Mouse (Mus musculus) intestine, embryonic 15.5 days (tissue): ENCODE measurements around the gene 4930404N11Rik. TPM values are rescaled to one million over a fixed set of nuclear protein-coding genes. Genes with fewer than 3 reads are reported as not detected.

Experiments
- ATAC-seq: fragments of 200-750 bp; cut with Nextera tagmentation; 2 replicates; pipeline ENCODE4 v1.8.0; 2017; ENCODE audit warnings: moderate TSS enrichment, moderate library complexity
- H3K27ac ChIP-seq: fragments of 300-500 bp; sonication (generic); 2 replicates; pipeline ENCODE4 v1.5.1; 2015; ENCODE audit warnings: mild to moderate bottlenecking, inconsistent platforms
- H3K27me3 ChIP-seq: fragments of 300-500 bp; sonication (generic); replicated peaks from 2 replicates; pipeline ENCODE4 v1.6.1; 2015; ENCODE audit warnings: inconsistent platforms
- H3K36me3 ChIP-seq: fragments of 300-500 bp; sonication (generic); 2 replicates; pipeline ENCODE4 v1.6.1; 2015; ENCODE audit warnings: inconsistent platforms
- H3K4me1 ChIP-seq: fragments of 300-500 bp; sonication (generic); replicated peaks from 2 replicates; pipeline ENCODE4 v1.6.1; 2015; ENCODE audit warnings: inconsistent platforms
- H3K4me2 ChIP-seq: fragments of 300-500 bp; sonication (generic); replicated peaks from 2 replicates; pipeline ENCODE4 v1.6.1; 2015; ENCODE audit warnings: mild to moderate bottlenecking, inconsistent platforms
- H3K4me3 ChIP-seq: fragments of 300-500 bp; sonication (generic); replicated peaks from 2 replicates; pipeline ENCODE4 v1.5.1; 2015; ENCODE audit warnings: inconsistent platforms
- H3K9ac ChIP-seq: fragments of 300-500 bp; sonication (generic); 2 replicates; pipeline ENCODE4 v1.6.1; 2015; ENCODE audit warnings: inconsistent platforms
- H3K9me3 ChIP-seq: fragments of 300-500 bp; sonication (generic); 2 replicates; pipeline ENCODE4 v1.6.1; 2016; ENCODE audit warnings: inconsistent platforms
- WGBS: fragments of 180-500 bp; shearing (Covaris S2); methylation state at CpG from one replicate; pipeline ENCODE4 v1.1.7; 2015; 5-methylcytosine and 5-hydroxymethylcytosine counted together
- polyA plus RNA-seq: library from polyadenylated mRNA; unstranded; fragments of >200 nt; fragmentation: Nextera tagmentation; extraction: Ambion mirVana; gene quantifications from 2 replicates; pipeline ENCODE4 v1.2.1, GENCODE M21; 2015

Gene 4930404N11Rik
- polyA plus RNA-seq, 1 experiment from 2014 or later, result 1.0 TPM

GRCm38 (mm10) chr10:81330007-81330406 is 35.6 kb downstream of the 4930404N11Rik start:
- Histone ChIP-seq H3K27ac (peak overlapping the region; percentile 94), H3K4me3 (peak overlapping the region; percentile 24), H3K9me3 (no peaks in the 10 kb centered on the region), H3K4me1 (peaks cover 53% of the 10 kb centered on the region), H3K4me2 (peak overlapping the region; percentile 56), H3K9ac (peak overlapping the region; percentile 28), H3K36me3 (peaks cover 23% of the 10 kb centered on the region), H3K27me3 (peaks cover 9% of the 10 kb centered on the region)
- ATAC-seq, result peak; percentile 24; the same call in 1 of the 2 replicates
- 59% methylated on average over 4 of the region's 4 CpGs for WGBS

- peak; percentile 78 for ATAC-seq
- H3K4me3 ChIP-seq, result peak overlapping the region; percentile 24
- peaks cover 9% of the 10 kb centered on the region for H3K27me3 ChIP-seq
- H3K36me3 ChIP-seq, result peaks cover 29% of the 10 kb centered on the region
- H3K9ac ChIP-seq, result peak overlapping the region; percentile 40
- peak overlapping the region; percentile 94 for H3K27ac ChIP-seq
- no peaks in the 10 kb centered on the region for H3K9me3 ChIP-seq
- peak overlapping the region; percentile 56 for H3K4me2 ChIP-seq
- 41% methylated on average over 10 of the region's 10 CpGs for WGBS
- H3K4me1 ChIP-seq, result peaks cover 47% of the 10 kb centered on the region
Observed at GRCm38 (mm10) chr10:81329194-81329975, 36.2 kb downstream of the 4930404N11Rik start.

GRCm38 (mm10) chr10:81328386-81328785 is 37.2 kb downstream of the 4930404N11Rik start, which contains the start of gene Tbxa2r:
TSS of gene Tbxa2r (plus strand) at chr10:81328731.
- peak within 1 kb of the TSS; percentile 56 for H3K4me2 ChIP-seq
- H3K27ac ChIP-seq, result peak within 1 kb of the TSS; percentile 94
- peak; percentile 30; the same call in 1 of the 2 replicates for ATAC-seq
- peak within 1 kb of the TSS; percentile 24 for H3K4me3 ChIP-seq
- H3K4me1 ChIP-seq, result peaks cover 45% of the 10 kb centered on the region
- H3K36me3 ChIP-seq, result peaks cover 39% of the 10 kb centered on the region
- H3K9me3 ChIP-seq, result no peaks in the 10 kb centered on the region
- H3K9ac ChIP-seq, result peak within 1 kb of the TSS; percentile 40; the same call in 1 of the 2 replicates
- peaks cover 9% of the 10 kb centered on the region for H3K27me3 ChIP-seq
- 6% methylated on average over 10 of the region's 10 CpGs for WGBS

DNA sequence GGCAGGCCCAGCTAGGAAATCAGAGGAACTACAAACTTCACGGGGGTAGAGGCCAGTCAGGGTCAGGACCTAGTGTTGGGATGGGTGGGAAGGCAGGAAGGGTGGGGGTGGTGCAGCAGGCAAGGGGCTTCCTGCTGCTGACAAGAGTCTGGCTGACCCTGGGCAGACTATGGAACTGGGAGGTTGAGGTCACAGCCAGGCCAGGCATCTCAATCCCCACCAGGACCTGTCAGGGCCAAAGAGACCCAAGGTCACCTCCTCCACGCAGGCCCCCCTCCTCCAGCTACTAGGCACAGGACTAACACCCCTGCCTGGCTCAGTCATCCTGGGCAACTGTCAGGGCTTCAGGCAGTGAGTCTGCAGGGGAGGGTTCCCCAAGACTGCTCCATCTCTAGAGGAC is 37.7 kb downstream of the 4930404N11Rik start:
- Histone ChIP-seq H3K36me3 (peaks cover 42% of the 10 kb centered on the region), H3K27me3 (peaks cover 8% of the 10 kb centered on the region), H3K27ac (peak overlapping the region; percentile 94), H3K4me1 (peaks cover 44% of the 10 kb centered on the region), H3K4me2 (no peak overlapping the region), H3K4me3 (no peak overlapping the region), H3K9me3 (no peaks in the 10 kb centered on the region), H3K9ac (0 out of 2 replicates have a peak overlapping the region, but pooled peaks have one; percentile 6)
- ATAC-seq, result no peak
- 23% methylated on average over 2 of the region's 2 CpGs for WGBS

GRCm38 (mm10) chr10:81326858-81327257 is 38.8 kb downstream of the 4930404N11Rik start:
- no peaks in the 10 kb centered on the region for H3K27me3 ChIP-seq
- H3K27ac ChIP-seq, result peak overlapping the region; percentile 29; the same call in 1 of the 2 replicates
- no peaks in the 10 kb centered on the region for H3K9me3 ChIP-seq
- no peak overlapping the region for H3K4me2 ChIP-seq
- H3K4me3 ChIP-seq, result no peak overlapping the region
- peaks cover 45% of the 10 kb centered on the region for H3K4me1 ChIP-seq
- no peak for ATAC-seq
- 72% methylated on average over 6 of the region's 6 CpGs for WGBS
- no peak overlapping the region for H3K9ac ChIP-seq
- H3K36me3 ChIP-seq, result peaks cover 51% of the 10 kb centered on the region

GRCm38 (mm10) chr10:81325781-81326180 is 39.8 kb downstream of the 4930404N11Rik start:
- no peak overlapping the region for H3K9ac ChIP-seq
- WGBS, result 93% methylated on average over 18 of the region's 18 CpGs
- no peak overlapping the region for H3K27ac ChIP-seq
- H3K4me2 ChIP-seq, result no peak overlapping the region
- no peak for ATAC-seq
- no peaks in the 10 kb centered on the region for H3K27me3 ChIP-seq
- no peak overlapping the region for H3K4me3 ChIP-seq
- H3K9me3 ChIP-seq, result no peaks in the 10 kb centered on the region
- peaks cover 51% of the 10 kb centered on the region for H3K36me3 ChIP-seq
- H3K4me1 ChIP-seq, result peaks cover 44% of the 10 kb centered on the region

GRCm38 (mm10) chr10:81325176-81325575 is 40.4 kb downstream of the 4930404N11Rik start:
- 95% methylated on average over 21 of the region's 21 CpGs for WGBS
- Histone ChIP-seq H3K27ac (no peak overlapping the region), H3K36me3 (peaks cover 51% of the 10 kb centered on the region), H3K4me1 (peaks cover 39% of the 10 kb centered on the region), H3K4me2 (no peak overlapping the region), H3K27me3 (no peaks in the 10 kb centered on the region), H3K4me3 (no peak overlapping the region), H3K9ac (no peak overlapping the region), H3K9me3 (no peaks in the 10 kb centered on the region)
- ATAC-seq, result no peak

DNA sequence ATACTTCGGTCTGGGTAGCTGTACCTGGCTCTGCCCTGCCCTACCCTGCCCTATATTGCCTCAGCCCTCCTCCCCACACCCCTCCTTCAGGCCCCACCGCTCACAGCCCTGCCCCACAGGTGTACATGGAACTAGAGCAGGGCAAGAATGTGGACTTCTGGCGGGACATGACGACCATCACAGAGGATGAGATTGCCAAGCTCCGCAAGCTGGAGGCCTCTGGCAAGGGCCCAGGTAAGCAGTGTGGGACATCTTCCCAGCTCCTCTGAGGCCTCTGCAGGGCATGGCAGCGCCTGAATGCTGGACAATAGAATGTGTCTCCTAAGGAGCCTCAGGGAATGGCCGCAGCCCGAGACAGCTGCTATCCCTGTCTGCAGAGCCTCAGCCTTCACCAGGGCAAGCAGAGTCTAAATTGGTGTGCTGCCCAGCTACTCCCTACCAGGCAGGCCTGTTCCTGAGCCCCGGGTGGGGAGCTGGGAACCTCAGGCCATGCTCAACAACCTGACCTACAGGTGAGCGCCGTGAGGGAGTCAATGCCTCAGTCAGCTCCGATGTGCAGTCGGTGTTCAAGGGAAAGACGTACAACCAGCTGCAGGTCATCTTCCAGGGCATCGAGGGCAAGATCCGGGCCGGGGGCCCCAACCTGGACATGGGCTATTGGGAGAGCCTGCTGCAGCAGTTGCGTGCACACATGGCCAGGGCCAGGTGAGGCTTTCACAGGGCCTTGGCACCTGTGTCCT is 41.7 kb downstream of the 4930404N11Rik start:
- no peak for ATAC-seq
- H3K27me3 ChIP-seq, result no peaks in the 10 kb centered on the region
- 95% methylated on average over 18 of the region's 18 CpGs for WGBS
- H3K36me3 ChIP-seq, result peaks cover 51% of the 10 kb centered on the region
- peaks cover 36% of the 10 kb centered on the region for H3K4me1 ChIP-seq
- no peak overlapping the region for H3K27ac ChIP-seq
- H3K9me3 ChIP-seq, result no peaks in the 10 kb centered on the region
- H3K4me3 ChIP-seq, result no peak overlapping the region
- H3K4me2 ChIP-seq, result no peak overlapping the region
- no peak overlapping the region for H3K9ac ChIP-seq

DNA sequence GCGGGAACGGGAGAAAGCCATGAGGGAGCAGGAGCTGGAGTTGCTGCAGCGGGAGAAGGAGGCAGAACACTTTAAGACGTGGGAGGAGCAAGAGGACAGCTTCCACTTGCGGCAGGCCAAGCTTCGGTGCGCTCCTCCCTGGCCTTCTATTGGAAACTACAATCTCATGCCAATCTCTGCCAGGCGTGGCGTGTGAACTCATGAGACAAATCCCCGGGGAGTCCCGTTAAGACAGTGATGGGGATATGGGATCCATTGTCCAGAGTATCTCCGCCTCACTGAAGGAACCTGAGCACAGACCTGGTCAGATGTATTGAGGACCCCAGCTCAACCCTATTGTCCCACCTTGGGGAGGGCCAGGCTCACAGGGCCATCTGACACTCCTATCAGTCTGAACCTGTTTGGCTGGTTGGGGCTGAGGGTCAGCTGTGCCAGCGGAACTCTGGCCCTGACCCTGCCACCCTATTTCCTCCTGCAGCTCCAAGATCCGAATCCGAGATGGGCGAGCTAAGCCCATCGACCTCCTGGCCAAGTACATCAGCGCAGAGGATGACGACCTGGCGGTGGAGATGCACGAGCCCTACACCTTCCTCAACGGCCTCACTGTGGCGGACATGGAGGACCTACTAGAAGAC is 42.4 kb downstream of the 4930404N11Rik start:
- Histone ChIP-seq H3K36me3 (peaks cover 51% of the 10 kb centered on the region), H3K4me2 (no peak overlapping the region), H3K27ac (no peak overlapping the region), H3K4me3 (no peak overlapping the region), H3K27me3 (no peaks in the 10 kb centered on the region), H3K9me3 (no peaks in the 10 kb centered on the region), H3K9ac (no peak overlapping the region), H3K4me1 (peaks cover 36% of the 10 kb centered on the region)
- no peak for ATAC-seq
- 90% methylated on average over 23 of the region's 23 CpGs for WGBS

DNA sequence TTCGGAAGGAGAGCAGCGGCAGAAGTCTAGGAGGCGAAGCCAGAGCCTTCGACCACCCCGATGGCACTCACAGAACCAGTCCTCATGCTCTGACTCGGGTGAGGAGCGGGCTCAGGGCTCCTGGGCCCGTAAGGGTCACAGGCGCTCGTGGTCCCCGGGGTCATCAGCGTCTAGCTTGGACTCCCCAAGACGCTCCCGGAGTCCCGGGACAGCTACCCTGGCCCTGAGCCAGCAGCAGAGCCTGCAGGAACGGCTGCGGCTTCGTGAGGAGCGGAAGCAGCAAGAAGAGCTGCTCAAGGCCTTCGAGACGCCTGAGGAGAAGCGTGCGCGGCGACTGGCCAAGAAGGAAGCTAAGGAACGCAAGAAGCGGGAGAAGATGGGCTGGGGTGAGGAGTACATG is 43.2 kb downstream of the 4930404N11Rik start:
- Histone ChIP-seq H3K27ac (no peak overlapping the region), H3K9me3 (no peaks in the 10 kb centered on the region), H3K36me3 (peaks cover 51% of the 10 kb centered on the region), H3K4me1 (peaks cover 33% of the 10 kb centered on the region), H3K4me2 (peak overlapping the region; percentile 66), H3K27me3 (no peaks in the 10 kb centered on the region), H3K4me3 (peak overlapping the region; percentile 84; the same call in 1 of the 2 replicates), H3K9ac (peak overlapping the region; percentile 6; the same call in 1 of the 2 replicates)
- WGBS, result 90% methylated on average over 27 of the region's 27 CpGs
- ATAC-seq, result no peak

- peak overlapping the region; percentile 66 for H3K4me2 ChIP-seq
- H3K4me1 ChIP-seq, result peaks cover 42% of the 10 kb centered on the region
- no peaks in the 10 kb centered on the region for H3K27me3 ChIP-seq
- H3K4me3 ChIP-seq, result peak overlapping the region; percentile 84
- peak overlapping the region; percentile 71 for H3K9ac ChIP-seq
- peaks cover 42% of the 10 kb centered on the region for H3K36me3 ChIP-seq
- H3K9me3 ChIP-seq, result no peaks in the 10 kb centered on the region
- ATAC-seq, result peak; percentile 0; the same call in 1 of the 2 replicates
- 2% methylated on average over 20 of the region's 20 CpGs for WGBS
- peak overlapping the region; percentile 78 for H3K27ac ChIP-seq
Observed at GRCm38 (mm10) chr10:81321436-81321835, 44.2 kb downstream of the 4930404N11Rik start.
